Mouse (Mus musculus) lung, adult 2 months (tissue): ENCODE measurements around the gene H2-Q4. TPM values are rescaled to one million over a fixed set of nuclear protein-coding genes. Genes with fewer than 3 reads are reported as not detected.
"Not testable (repeated sequence)": the region's sequence is repeated elsewhere in the genome, so short reads cannot be mapped to it uniquely, and the experiment has no call there.

Experiments
- DNase-seq: peaks from one replicate; pipeline ENCODE4 v3.0.0; 2022
- H3K4me1 ChIP-seq: fragments of 200-500 bp; 2 replicates; pipeline ENCODE4 v1.6.1; 2011; ENCODE audit warnings: low read length; ENCODE audit not compliant: control insufficient read depth, insufficient read depth
- H3K4me3 ChIP-seq: fragments of 200-500 bp; replicated peaks from 2 replicates; pipeline ENCODE3; 2011; ENCODE audit warnings: low read depth, mild to moderate bottlenecking, control low read depth, low read length; ENCODE audit errors: extremely low read depth
- CTCF ChIP-seq: fragments of 200-500 bp; IDR thresholded peaks from 2 replicates; pipeline ENCODE4 v1.5.1; 2011; ENCODE audit warnings: mild to moderate bottlenecking, low read length, control low read depth; ENCODE audit not compliant: insufficient read depth
- POLR2A ChIP-seq: fragments of 200-500 bp; IDR thresholded peaks from 2 replicates; pipeline ENCODE4 v1.6.1; 2011; ENCODE audit warnings: low read depth, mild to moderate bottlenecking, control low read depth, low read length, borderline replicate concordance; ENCODE audit errors: extremely low read depth
- WGBS: fragments of 180-500 bp; shearing (Covaris S2); methylation state at CpG from one replicate; pipeline ENCODE4 v1.1.7; 2018; 5-methylcytosine and 5-hydroxymethylcytosine counted together
- polyA plus RNA-seq: library from polyadenylated mRNA; depleted of rRNA; stranded (reverse); fragments of >200 nt; gene quantifications from 2 replicates; pipeline ENCODE4 v1.2.3, GENCODE M21; 2012; rRNA removed

H2-Q4 gene
- polyA plus RNA-seq, 1 experiment = 152 TPM

DNA sequence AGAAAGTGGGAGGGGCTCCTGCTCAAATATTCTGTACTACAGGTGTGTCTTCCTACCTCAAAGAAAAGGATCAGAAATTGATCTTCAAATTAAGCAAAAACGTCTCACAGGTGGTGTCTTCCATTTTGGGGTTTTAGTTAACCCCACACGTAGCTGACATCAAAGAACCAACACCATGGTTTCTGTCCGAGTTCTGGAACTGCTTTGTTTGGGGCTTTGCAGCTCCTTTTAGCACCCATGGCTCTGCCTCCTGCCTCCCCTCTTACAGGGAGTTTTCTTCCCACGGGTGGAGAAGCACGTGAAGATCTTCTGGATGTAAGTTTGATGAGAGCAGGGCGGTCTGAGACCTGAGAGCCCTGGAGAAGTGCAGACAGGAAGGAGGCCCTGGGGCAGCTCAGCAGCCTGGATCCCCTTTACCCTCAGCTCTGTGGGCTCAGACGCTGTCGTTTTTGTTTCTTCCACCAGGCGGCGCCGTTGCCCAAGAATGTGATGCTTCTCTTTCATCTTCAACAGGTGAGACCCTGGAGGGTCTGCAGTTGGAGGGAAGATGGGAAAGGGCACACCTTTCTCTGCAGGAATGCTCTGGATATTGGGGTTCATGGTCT, 40.9 kb downstream of the H2-Q4 start:
- not testable (repeated sequence) for H3K4me1 ChIP-seq, H3K4me3 ChIP-seq
- DNase-seq = peak; percentile 48
- WGBS = 13% methylated on average over 11 of the region's 11 CpGs
- peak; percentile 55 for TF ChIP-seq CTCF

DNA sequence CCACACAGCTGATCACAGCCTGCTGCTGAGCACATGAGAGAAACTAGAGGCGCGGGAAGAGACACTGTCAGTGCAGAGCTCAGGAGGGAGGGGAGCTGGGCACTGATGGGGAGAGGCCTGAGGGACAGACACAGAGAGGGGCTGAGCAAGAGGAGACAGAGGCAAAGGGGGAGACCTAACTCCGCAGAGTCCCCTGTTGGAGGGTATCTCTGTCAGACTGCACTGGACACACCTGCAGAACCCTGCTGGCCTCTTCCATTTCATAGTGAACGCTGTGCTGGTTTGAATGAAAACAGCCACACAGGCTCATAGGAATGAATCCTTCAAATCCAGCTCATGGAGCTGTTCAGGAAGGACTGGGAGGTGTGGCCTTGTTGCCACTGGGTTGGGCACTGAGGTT, 41.9 kb downstream of the H2-Q4 start:
- not testable (repeated sequence) for H3K4me1 ChIP-seq, H3K4me3 ChIP-seq, DNase-seq
- 92% methylated on average over 4 of the region's 4 CpGs for WGBS

DNA sequence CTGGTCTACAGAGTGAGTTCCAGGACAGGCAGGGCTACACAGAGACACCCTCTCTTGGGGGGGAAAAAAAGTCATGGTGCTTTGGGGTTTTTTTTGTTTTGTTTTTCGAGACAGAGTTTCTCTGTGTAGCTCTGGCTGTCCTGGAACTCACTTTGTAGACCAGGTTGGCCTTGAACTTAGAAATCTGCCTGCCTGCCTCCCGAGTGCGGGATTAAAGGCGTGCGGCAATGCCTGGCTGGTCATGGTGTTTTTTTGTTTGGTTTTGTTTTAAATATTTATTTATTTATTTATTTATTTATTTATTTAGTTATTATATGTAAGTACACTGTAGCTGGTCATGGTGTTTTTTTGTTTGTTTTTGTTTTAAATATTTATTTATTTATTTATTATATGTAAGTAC, 42.9 kb downstream of the H2-Q4 start:
- 92% methylated on average over 5 of the region's 5 CpGs for WGBS
- DNase-seq, H3K4me3 ChIP-seq, H3K4me1 ChIP-seq: not testable (repeated sequence)

DNA sequence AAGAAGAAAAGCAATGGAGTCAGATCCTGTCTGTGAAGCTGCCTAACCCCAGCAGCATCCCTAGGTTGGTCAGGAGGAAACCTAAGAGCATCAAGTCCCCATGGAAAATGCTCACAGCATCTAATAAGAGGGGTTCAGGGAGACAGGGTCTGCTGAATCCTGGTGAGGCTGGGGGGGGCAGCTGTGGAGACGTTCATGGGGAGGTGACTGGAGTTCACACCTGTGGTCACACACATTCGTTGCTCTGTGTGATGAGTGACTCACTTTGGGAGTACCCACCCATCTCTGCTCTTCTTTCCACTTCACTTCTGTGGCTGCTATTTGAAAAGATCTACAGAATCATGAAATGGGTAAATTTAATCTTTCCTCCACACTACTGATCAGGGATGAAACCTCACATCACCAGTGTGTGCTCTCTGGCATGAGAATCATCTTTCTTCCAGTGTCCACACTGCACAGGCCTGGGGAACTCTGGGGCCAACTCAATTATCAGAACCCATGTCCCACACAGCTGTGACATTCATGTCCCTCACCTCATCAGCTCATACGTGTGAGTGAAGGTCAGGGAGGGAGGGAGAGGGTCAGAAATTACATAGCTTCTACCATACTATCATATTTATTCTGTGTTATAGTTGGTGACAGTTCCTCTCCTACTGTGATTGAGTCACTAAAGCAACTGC, 43.9 kb downstream of the H2-Q4 start:
- not testable (repeated sequence) for DNase-seq

DNA sequence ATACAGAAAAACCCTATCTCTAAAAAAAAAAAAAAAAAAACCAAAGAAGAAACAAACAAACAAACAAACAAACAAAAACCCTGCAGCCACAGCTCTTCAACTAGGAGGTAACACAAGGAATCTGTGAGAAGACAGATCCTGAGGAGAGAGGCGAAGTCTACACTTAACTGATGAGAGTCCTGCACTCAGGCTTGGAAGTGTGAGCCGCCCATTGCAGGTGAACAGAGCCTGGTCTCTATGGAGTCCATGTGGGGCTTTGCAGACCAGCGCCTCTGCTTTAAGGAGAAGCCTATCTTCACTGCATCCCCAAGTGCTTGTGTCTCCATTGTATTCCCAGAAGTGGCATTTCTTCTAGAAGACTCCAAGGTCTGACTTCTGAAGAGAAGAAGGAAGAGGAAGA, 44.7 kb downstream of the H2-Q4 start:
- not testable (repeated sequence) for H3K4me1 ChIP-seq, DNase-seq, H3K4me3 ChIP-seq
- 89% methylated on average over 3 of the region's 3 CpGs for WGBS

More for the DNA sequence above, 43.9 kb downstream of the H2-Q4 start:
- 57% methylated on average over 3 of the region's 3 CpGs for WGBS
- not testable (repeated sequence) for H3K4me1 ChIP-seq, H3K4me3 ChIP-seq

DNA sequence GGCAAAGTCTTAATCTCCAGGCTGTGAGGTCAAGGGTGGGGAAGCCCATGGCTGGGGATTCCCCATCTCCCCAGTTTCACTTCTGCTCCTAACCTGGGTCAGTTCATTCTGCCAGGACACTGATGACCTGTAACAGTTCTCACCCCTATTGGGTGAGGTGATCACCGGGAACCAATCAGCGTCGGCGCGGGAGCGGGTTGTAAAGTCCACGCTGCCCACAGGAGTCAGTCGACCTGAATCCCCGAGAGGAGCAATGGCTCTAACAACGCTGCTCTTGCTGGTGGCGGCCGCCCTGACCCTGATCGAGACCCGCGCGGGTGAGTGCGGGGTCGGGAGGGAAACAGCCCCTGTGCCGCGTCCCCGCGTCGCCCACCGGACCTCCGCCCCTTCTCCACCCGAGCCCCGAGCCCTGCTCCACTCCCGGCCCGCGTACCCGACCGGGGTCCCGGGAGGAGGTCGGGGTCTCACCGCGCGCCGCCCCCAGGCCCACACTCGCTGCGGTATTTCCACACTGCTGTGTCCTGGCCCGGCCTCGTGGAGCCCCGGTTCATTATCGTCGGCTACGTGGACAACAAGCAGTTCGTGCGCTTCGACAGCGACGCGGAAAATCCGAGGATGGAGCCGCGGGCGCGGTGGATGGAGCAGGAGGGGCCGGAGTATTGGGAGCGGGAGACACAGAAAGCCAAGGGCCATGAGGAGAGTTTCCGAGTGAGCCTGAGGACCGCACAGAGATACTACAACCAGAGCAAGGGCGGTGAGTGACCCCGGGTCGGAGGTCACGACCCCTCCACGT, 45.4 kb downstream of the H2-Q4 start, which contains the start of gene H2-Q6:
Gene H2-Q6 (plus strand): TSS at position 227 of the 793 bp plus-strand sequence.
- DNase-seq = peak; percentile 72
- not testable (repeated sequence) for H3K4me1 ChIP-seq
- H3K4me3 ChIP-seq = peak within 1 kb of the TSS; percentile 81
- peak; percentile 83; the same call in 1 of the 2 replicates for TF ChIP-seq POLR2A
- 3% methylated on average over 61 of the region's 66 CpGs for WGBS

DNA sequence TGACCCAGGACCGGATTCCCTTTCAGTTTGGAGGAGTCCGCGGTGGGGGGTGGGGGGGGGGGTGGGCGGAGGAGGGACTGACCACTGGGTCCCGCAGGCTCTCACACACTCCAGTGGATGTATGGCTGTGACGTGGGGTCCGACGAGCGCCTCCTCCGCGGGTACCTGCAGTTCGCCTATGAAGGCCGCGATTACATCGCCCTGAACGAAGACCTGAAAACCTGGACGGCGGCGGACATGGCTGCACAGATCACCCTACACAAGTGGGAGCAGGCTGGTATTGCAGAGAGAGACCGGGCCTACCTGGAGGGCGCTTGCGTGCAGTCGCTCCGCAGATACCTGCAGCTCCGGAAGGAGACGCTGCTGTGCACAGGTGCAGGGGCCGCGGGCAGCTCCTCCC, 46.1 kb downstream of the H2-Q4 start:
- H3K4me1 ChIP-seq = not testable (repeated sequence)
- peak; percentile 31 for DNase-seq
- peak overlapping the region; percentile 53 for H3K4me3 ChIP-seq
- WGBS = 23% methylated on average over 28 of the region's 28 CpGs

DNA sequence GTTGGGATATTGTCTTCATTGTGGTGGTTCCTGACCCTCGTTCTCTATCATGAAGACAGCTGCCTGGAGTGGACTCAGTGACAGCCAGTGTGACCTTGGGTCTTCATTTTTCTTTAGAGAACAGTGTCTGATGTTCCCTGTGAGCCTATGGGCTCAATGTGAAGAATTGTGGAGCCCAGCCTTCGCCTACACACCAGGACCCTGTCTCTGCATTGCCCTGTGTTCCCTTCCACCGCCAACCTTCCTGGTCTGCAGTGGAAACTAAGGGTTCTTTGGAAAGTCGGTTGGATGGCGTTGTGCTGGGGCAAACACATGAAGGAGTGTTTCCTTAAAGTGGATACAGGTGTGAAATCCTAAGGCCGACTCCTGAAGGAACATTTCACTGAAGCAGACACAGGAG, 49.5 kb downstream of the H2-Q4 start:
- H3K4me3 ChIP-seq, DNase-seq, H3K4me1 ChIP-seq: not testable (repeated sequence)
- WGBS = 90% methylated on average over 6 of the region's 6 CpGs

DNA sequence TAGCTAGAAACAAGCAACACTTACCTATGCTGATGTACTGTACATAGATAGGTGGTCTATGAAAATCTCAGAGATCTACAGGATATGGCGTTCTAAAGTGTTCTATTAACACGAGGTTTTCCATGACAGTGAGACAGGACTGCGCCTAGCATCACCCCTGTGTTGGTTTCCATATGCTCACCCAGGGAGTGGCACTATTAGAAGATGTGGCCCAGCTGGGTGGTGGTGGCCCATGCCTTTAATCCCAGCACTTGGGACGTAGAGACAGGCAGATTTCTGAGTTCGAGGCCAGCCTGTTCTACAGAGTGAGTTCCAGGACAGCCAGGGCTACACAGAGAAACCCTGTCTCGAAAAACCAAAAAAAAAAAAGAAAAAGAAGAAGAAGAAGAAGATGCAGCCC, 51.3 kb downstream of the H2-Q4 start:
- DNase-seq, H3K4me3 ChIP-seq, H3K4me1 ChIP-seq: not testable (repeated sequence)
- WGBS = 88% methylated on average over 6 of the region's 6 CpGs

DNA sequence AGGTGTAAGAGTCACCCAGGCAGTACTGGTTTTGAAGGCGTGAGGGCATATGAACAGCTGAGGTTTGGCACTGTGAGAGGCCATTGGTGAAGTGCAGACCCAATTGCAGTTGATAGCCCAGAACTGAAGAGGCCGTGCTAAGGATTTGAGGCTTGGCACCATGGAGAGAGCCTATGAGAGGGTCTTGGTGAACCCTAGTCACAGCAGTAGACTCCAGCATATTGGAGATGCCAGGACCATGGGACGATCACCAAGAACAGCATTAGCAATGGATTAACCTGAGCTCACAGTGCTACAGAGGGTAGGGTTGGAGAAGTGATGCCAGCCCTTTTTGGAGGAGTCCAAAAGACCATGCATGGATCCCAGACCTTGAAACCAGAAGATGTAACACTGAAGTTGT, 52.8 kb downstream of the H2-Q4 start:
- H3K4me1 ChIP-seq, H3K4me3 ChIP-seq, DNase-seq: not testable (repeated sequence)
- WGBS = 81% methylated on average over 3 of the region's 3 CpGs

DNA sequence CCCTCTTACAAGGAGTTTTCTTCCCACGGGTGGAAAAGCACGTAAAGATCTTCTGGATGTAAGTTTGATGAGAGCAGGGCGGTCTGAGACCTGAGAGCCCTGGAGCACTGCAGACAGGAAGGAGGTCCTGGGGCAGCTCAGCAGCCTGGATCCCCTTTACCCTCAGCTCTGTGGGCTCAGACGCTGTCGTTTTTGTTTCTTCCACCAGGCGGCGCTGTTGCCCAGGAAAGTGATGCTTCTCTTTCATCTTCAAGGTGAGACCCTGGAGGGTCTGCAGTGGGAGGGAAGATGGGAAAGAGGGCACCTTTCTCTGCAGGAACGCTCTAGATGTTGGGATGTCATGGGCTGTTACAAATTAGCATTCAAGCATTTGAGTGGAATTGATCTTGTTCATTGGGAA, 55.4 kb downstream of the H2-Q4 start:
- not testable (repeated sequence) for H3K4me1 ChIP-seq, H3K4me3 ChIP-seq
- WGBS = 8% methylated on average over 8 of the region's 8 CpGs
- peak; percentile 20 for DNase-seq
- peak; percentile 51 for TF ChIP-seq CTCF

Other genes with a start within 250 kb of the H2-Q4 start
- gene Apom, start 247.6 kb upstream of the H2-Q4 start, polyA plus RNA-seq = 0.12 TPM in 1 of 2 replicates, not detected in the other
- 227 and 234 TPM in 2 replicates for gene Bag6, start 244.4 kb upstream of the H2-Q4 start, polyA plus RNA-seq
- 327 and 373 TPM in 2 replicates for gene Prrc2a, start 214.7 kb upstream of the H2-Q4 start, polyA plus RNA-seq
- 1.4 and 1.6 TPM in 2 replicates for gene Aif1, start 203.5 kb upstream of the H2-Q4 start, polyA plus RNA-seq
- gene Lst1, start 191.2 kb upstream of the H2-Q4 start, polyA plus RNA-seq = 19.7 and 37.0 TPM in 2 replicates
- 28.1 and 29.9 TPM in 2 replicates for gene Ltb, start 185.2 kb upstream of the H2-Q4 start, polyA plus RNA-seq
- 2.1 and 2.5 TPM in 2 replicates for gene Tnf, start 177.6 kb upstream of the H2-Q4 start, polyA plus RNA-seq
- 1.0 and 1.1 TPM in 2 replicates for gene Lta, start 174.3 kb upstream of the H2-Q4 start, polyA plus RNA-seq
- gene Gm16181, start 158.8 kb upstream of the H2-Q4 start, polyA plus RNA-seq = 1.2 TPM in 1 of 2 replicates, not detected in the other
- 6.3 and 8.1 TPM in 2 replicates for gene Atp6v1g2, start 146.0 kb upstream of the H2-Q4 start, polyA plus RNA-seq
- 16.5 and 21.6 TPM in 2 replicates for gene Nfkbil1, start 143.8 kb upstream of the H2-Q4 start, polyA plus RNA-seq
- gene Ddx39b, start 137.9 kb upstream of the H2-Q4 start, polyA plus RNA-seq = 245 and 304 TPM in 2 replicates
- 878 and 1,286 TPM in 2 replicates for gene H2-D1, start 116.9 kb upstream of the H2-Q4 start, polyA plus RNA-seq
- gene H2-Q1, start 59.2 kb upstream of the H2-Q4 start, polyA plus RNA-seq = 0.49 and 0.71 TPM in 2 replicates
- gene H2-Q2, start 37.4 kb upstream of the H2-Q4 start, polyA plus RNA-seq = 6.4 and 6.6 TPM in 2 replicates
- gene H2-Q6, start 45.2 kb downstream of the H2-Q4 start, polyA plus RNA-seq = 91.1 and 177 TPM in 2 replicates
- 211 and 441 TPM in 2 replicates for gene H2-Q7, start 59.5 kb downstream of the H2-Q4 start, polyA plus RNA-seq
- gene H2-Q10, start 90.5 kb downstream of the H2-Q4 start, polyA plus RNA-seq = 11.4 and 12.9 TPM in 2 replicates
- not detected in 2 replicates for gene Pou5f1, start 126.4 kb downstream of the H2-Q4 start, polyA plus RNA-seq
- 6.4 and 6.5 TPM in 2 replicates for gene Tcf19, start 137.2 kb downstream of the H2-Q4 start, polyA plus RNA-seq
- 6.5 and 8.4 TPM in 2 replicates for gene Cchcr1, start 137.5 kb downstream of the H2-Q4 start, polyA plus RNA-seq
- gene Psors1c2, start 153.6 kb downstream of the H2-Q4 start, polyA plus RNA-seq = 0.24 and 5.6 TPM in 2 replicates
- 2.0 and 23.0 TPM in 2 replicates for gene Cdsn, start 172.5 kb downstream of the H2-Q4 start, polyA plus RNA-seq
- 18.0 TPM in 1 of 2 replicates, not detected in the other for gene 2300002M23Rik, start 187.8 kb downstream of the H2-Q4 start, polyA plus RNA-seq
- gene Sfta2, start 221.9 kb downstream of the H2-Q4 start, polyA plus RNA-seq = 257 and 330 TPM in 2 replicates
- gene Gm9573, start 247.0 kb downstream of the H2-Q4 start, polyA plus RNA-seq = not detected in 2 replicates